Mouse (Mus musculus) left cerebral cortex, postnatal 25 days (tissue): ENCODE results near the gene Ift140. TPM values are rescaled to one million over a fixed set of nuclear protein-coding genes. Genes with fewer than 3 reads are reported as not detected.

Experiments
- DNase-seq, 2 experiments: peaks; one replicate each; pipeline ENCODE4 v3.0.0; 2022; ENCODE audit warnings: low spot score in 2 of 2, mixed read lengths in 1 of 2
- intact Hi-C: fragments of 180-260 bp; cut with DNase I; formaldehyde crosslinking; loops from one replicate; pipeline ENCODE4 v1.15.1; 2025
- total RNA-seq, 2 experiments: library from RNA; stranded (reverse); gene quantifications; 2 replicates each; pipeline ENCODE4 v1.2.3; 2021

The Ift140 gene
- 10 to 100 TPM; 21.9 to 23.0 TPM for total RNA-seq

GRCm38 (mm10) chr17:25015655-25016291 is at the start of gene Ift140, which contains the start of gene Cramp1l:
TSS of gene Ift140 (plus strand) at chr17:25016085.
TSS of gene Cramp1l (minus strand) at chr17:25015788.
- intact Hi-C loops, result loop anchor here (2.0 kb wide), 1 partner anchor 79 kb away; the partner anchor contains the start of gene Mapk8ip3
- peak; percentile 100 for DNase-seq

DNA sequence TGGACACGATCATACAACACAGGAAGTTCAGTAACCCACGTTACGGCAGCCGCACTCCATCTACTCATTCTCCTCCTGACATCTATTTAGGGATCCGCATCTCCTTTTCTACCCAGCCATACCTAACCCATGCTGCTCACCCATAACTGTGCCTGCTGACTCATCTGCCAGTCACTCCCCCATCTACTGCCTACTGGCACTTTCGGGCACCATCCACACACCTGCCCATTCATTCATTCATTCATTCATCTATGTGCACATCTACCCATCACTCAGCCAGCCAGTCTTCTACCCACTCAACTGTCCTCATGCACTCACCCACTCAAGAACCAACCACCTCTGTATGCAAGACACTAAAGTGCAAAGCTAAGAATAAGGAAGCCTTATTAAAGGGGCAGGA is 28.7 kb upstream of the Ift140 start:
- peak; percentile 16 to 78 for DNase-seq
- intact Hi-C loops, result no loop called here

DNA sequence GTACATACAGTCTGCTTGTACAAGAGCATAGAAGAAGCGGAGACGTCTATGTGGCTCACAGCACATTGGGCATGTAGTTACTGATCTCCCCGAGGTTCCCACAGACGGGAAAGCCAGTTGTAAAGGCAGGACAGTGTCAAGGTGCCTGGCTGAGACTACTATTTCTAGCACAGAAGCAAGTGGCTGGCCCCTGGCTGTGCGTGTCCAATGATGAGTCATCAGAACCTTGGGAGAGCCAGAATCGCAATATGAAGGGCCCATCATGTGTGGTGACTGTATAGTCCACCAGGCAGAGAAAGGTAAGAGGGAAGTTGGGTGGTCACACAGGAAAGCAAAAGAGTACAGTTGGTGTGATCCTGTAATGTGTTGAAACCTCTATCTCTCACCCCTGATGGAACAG is 21.2 kb upstream of the Ift140 start:
- no peak for DNase-seq
- intact Hi-C loops, result no loop called here

- DNase-seq, result no peak
- intact Hi-C loops, result no loop called here
Observed at GRCm38 (mm10) chr17:25005102-25005501, 10.8 kb upstream of the Ift140 start.

DNA sequence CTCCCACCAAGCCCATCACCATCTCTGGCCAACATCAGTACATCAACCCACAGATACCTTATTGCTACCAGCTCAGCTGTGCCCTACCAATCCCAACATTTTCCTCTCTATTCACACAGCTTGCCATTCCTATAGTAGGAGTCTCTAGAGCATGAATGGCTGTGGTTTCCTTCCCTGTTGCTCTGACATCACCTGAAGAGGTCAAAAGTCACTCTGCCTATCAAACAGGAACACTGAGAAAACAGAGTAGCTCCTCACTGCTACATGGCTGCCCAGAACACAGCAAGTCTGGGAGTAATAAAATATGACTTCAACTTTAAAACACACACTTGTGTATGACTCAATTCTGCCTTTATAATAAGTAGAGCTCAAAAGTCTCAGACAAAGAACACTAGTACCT is 8.4 kb upstream of the Ift140 start:
- no peak for DNase-seq
- intact Hi-C loops, result no loop called here

GRCm38 (mm10) chr17:25013606-25014501 is 2.0 kb upstream of the Ift140 start:
- peak in 1 of 2 experiments; percentile 3 for DNase-seq
- intact Hi-C loops, result no loop called here

DNA sequence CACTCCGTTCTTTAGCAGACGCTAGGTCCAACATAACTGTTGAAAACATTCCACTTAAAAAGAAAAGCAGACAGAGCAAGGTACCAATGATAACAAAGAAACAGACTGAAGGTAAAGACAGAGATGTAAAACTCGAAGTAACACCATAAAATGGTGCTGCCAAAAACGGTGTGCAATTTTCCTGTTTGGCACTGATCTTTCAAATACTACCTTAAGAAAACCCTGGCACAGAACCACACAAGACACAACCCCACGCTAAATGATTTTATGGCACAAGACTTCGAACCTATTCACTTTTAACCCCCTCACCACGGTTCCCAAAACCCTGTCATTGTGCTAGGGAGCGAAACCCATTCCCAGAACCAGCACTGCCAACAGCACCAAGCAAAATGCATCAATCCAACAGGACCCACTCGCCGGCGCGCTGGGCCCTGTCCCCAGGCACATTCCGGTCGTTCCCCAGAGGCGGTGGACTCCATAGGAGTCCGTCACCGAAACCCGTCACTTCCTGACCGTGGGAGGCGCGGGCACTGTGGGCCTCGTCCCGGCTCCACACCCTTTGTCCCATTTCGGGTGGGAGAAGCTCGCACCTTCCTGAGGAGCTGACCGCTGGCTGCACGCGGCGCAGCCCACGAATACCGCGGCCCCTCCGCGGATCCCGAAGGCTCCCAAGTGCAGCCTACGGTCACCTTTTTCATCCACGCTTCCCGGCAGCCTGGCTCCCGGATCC is 879 bp upstream of the Ift140 start:
- intact Hi-C loops, result no loop called here
- peak; percentile 54 to 63 for DNase-seq

DNA sequence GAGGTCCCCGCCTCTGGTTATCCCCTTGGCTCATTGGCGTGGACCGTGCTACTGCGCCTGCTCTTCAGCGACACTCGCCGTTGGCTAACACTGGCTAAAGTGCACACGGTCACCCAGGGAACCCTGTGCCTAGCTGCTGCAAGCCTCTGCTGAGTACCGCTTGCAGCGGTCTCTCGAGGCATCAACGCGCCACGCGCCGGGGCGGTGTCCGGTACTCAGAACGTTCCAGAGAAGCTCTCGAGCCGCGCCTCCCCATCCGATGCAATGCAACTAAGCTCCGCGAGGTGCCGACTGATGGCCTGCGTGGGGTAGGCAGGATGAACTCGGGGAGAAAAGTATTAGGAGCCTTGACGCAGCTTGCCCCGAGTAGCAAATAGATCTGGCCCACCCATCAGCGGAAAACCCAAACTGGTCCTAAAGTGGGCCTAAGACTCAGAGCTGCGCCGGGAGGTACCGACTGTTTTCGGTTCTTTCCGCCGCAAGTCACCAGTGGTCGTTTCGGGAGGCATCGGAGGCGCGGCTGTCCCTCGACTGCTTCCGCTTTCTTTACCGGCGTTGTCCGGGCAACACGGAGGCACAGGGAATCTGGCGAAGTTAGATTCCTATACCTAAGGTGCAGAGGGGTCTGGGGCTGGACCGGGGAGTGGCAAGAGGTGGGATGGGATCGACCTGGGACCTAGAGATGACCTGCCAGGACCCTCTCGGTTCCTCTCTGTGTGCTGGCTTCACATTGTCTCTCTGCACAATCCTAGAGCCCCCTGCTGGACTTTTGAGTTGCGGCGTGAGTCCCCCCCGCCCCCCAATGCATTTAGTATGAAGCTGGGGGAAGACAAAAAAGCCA is 627 bp downstream of the Ift140 start:
- intact Hi-C loops, result loop anchor here (2.0 kb wide), 1 partner anchor 80 kb away; the partner anchor contains the start of gene Mapk8ip3
- peak in 1 of 2 experiments; percentile 84 for DNase-seq

DNA sequence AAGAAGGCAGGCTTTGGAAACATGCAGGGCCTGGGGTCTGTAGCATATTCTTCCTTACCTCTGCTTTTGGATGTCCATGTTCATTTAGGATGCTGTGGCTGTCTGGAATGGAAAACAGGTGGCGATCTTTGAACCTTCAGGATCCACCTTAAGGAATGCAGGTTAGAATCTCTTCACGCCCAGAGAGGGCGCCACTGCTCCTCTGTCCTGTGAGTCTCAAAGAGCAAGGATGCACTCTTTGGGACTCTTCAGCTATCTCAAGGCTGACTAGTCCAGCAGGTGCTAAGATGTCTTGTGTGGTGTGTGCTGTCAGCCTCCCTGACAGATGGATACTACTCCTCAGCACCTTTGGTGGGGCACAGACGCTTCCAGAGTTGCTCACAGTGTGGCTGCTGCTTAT is 20.3 kb downstream of the Ift140 start:
- intact Hi-C loops, result loop anchor here (5.0 kb wide), 1 partner anchor 46 kb away; the partner anchor contains the start of gene Tmem204
- DNase-seq, result no peak

- no peak for DNase-seq
- intact Hi-C loops, result no loop called here
Observed at GRCm38 (mm10) chr17:25044879-25045278, 29.0 kb downstream of the Ift140 start.

DNA sequence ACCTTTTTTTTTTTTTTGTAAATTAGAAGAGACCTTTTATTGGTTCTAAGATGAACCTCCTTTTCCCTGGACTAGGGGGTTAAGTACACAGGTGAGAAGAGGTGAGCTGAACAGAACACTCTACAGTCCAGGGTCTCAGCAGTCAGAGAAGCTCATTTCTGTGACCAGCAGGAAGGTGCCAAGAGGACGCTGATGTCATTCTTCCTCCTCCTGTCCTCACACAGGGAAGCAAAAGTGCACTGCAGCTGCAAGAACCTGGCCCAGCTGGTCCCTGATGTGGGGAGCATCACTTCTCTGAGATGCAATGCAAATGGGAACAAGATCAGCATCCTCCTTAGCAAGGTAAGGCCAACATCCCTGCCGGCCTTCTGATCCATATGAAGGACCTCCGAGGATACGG is 29.4 kb downstream of the Ift140 start:
- intact Hi-C loops, result no loop called here
- DNase-seq, result no peak

DNA sequence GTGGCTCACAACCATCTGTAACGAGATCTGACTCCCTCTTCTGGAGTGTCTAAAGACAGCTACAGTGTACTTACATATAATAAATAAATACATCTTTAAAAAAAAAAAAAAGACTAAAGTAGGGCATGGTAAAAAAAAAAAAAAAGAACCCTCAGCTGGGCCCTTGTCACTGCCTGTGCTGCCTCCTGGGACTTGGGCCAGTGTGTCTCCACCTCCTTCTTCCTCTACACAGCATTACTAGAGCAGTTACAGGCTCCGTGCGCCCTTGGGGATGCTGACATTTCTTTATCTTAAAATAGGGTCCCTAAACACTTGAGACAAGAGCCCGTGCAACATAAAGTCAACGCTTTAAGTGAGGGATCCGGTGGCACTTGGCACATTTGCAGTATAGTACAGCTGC is 31.3 kb downstream of the Ift140 start:
- intact Hi-C loops, result no loop called here
- peak in 1 of 2 experiments; percentile 8 for DNase-seq

DNA sequence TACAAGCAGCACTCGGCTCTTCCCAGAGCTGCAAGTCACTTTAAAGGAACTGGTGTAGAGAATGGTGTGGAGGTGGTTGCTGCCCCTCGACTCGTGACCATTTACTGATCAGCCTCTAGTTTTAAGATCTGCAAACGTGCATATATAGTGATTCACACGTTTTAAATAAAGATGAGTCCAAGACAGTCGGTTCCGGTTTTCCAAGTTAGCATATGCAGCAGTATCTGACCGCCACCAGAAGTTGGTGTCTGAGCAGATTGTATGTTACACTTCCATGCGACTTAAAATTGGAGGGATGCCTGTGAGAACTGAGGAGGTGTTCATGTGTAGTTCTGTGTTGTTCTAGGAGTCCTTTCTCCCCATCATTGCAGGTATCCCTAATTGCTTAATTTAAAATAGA is 37.4 kb downstream of the Ift140 start:
- peak; percentile 14 to 71 for DNase-seq
- intact Hi-C loops, result no loop called here

DNA sequence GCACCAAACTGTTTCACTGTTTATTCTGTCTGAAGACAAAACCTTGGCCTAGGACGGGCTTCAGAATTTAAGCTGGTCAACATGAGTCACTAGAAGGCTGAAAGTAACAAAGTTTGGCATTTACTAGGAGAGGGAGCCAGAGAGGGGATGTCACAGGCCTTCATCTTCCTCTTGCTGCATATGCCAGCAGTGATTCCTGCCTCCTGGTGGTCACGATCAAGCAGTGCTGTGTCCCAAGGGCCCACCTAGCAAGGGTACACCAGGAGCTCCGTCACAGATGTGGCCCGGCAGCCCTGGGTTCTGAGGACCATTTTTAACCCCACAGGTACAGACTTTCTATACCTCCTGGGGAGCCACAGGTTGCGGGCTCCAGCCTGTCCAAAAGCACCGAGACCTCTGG is 41.2 kb downstream of the Ift140 start:
- intact Hi-C loops, result no loop called here
- DNase-seq, result no peak

GRCm38 (mm10) chr17:25063261-25063660 is 47.4 kb downstream of the Ift140 start:
- DNase-seq, result no peak
- intact Hi-C loops, result no loop called here

DNA sequence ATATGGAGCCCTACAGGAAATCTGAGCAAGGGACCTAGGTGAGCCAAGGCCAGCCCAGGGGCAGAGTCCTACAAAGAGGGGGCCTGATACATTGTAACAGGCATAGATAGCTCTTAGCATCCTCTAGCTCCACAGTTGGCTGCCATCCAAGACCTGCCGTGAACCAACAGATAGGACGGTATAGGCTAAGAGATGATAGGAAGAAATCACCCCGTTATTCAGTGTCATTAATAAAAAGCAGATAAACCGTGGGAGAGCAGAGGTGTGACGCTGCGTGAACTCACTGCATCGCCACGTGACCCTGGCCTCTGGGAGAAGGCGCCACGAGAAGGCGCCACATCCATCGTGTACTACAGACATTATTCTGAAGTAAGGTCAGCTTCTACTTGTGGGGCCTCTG is 48.0 kb downstream of the Ift140 start:
- no peak for DNase-seq
- intact Hi-C loops, result no loop called here

DNA sequence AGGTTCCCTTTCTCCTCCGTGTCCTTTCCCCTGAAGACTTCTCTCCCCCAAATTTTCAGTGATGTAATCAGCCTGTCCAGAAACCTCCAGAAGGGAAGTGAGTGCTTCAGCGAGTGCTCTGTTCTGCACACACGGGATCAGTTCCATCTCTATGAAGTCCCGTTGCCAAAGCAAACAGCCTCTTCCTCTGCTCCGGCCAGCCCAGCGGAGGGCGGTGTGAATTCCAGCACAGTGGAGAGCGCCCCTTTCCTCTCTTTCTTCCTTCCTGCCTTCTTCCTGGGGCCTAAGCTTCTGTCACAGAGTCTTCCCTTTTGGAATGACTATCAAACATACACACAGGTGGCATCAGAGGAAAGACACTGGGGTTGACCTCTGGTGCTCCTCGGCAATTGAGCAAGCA is 48.5 kb downstream of the Ift140 start:
- intact Hi-C loops, result no loop called here

GRCm38 (mm10) chr17:25065189-25065588 is 49.3 kb downstream of the Ift140 start:
- intact Hi-C loops, result no loop called here
- no peak for DNase-seq

More for the DNA sequence above, 48.5 kb downstream of the Ift140 start:
- no peak for DNase-seq

DNA sequence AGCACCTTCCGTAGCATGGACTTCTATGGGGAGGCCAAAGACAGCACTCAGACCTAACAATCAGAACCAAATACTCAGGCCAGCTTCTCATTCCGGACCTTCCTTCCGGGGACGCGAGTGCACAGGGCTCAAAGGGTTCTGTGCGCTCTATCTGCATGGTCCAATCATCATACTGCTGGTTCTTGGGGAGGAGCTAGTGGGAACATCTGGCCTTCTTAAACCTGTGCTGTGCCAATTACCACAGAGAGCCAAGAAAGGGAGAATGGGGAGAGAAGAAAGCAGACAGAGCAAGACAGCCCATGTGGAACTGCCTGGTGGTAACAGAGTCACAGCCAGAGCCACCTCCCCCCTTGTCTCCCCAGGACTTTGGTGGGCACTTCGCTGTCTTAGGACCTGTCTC is 50.7 kb downstream of the Ift140 start:
- DNase-seq, result no peak
- intact Hi-C loops, result no loop called here
